Mouse (Mus musculus): Measurements from ENCODE around the gene Gpx2.

- TF ChIP-seq CTCF (IDR thresholded peaks at IDR 0.05; ENCODE audit: borderline replicate concordance, control insufficient read depth, extremely low read depth, insufficient read depth, low read length, poor library complexity), result no peak
- TF ChIP-seq POLR2A (IDR thresholded peaks at IDR 0.05; ENCODE audit: control insufficient read depth, extremely low read depth, insufficient read depth, low read length, poor library complexity), result no peak
Observed at GRCm38 (mm10) chr12:76795350-76795749, at the start of gene Gpx2.

All from thymus, adult 2 months (tissue).